Mouse (Mus musculus) G1E (cell line): ENCODE measurements at regions not wholly inside any gene's neighbourhood (a gene's known extent, or its start where the extent isn't known, plus 50 kb on each side); places are given as distances from the start of the nearest gene placed in this dataset.

Experiments used
- CTCF ChIP-seq: IDR thresholded peaks from 2 replicates; pipeline ENCODE4 v1.5.1; 2012; ENCODE audit warnings: low read depth, low read length, inconsistent platforms, mixed read lengths
- GATA1 ChIP-seq: IDR thresholded peaks from 2 replicates; pipeline ENCODE4 v1.6.1; 2012; ENCODE audit warnings: borderline replicate concordance, low read length, inconsistent platforms, mixed read lengths
- GATA2 ChIP-seq: IDR thresholded peaks from 2 replicates; pipeline ENCODE4 v1.6.1; 2012; ENCODE audit warnings: low read depth, low read length, inconsistent platforms, borderline replicate concordance
- POLR2AphosphoS5 ChIP-seq: IDR thresholded peaks from 2 replicates; pipeline ENCODE4 v1.6.1; 2012; ENCODE audit warnings: low read depth, low read length, inconsistent platforms; ENCODE audit not compliant: insufficient replicate concordance
- TAL1 ChIP-seq: conservative IDR thresholded peaks from 2 replicates; pipeline ENCODE4 v1.6.1; 2012; ENCODE audit warnings: low read depth, low read length, inconsistent platforms, mixed read lengths

DNA sequence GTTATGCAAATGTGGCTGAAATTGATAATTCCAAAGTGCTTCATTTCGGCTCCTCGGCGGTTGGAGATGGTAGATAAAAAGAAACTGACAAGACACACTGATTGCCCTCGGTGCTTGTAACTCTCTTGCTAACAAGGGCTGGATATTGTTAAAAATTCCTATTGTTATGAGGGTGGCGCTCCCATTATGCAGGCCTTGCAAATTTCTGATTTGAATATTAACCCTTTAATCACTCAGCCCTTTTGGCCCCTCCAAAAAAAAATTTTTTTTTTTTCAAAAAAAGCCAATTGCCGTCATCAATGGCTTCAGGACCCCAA is 469.8 kb downstream of the Vrk1 start:
- no peak for TF ChIP-seq CTCF
- no peak for TF ChIP-seq POLR2AphosphoS5
- no peak for TF ChIP-seq GATA1
- TF ChIP-seq TAL1 = no peak
- no peak for TF ChIP-seq GATA2
